Mouse (Mus musculus) embryo, embryonic 10.5 days (tissue): ENCODE measurements around the gene Zfp61.
"Not testable (repeated sequence)": the region's sequence is repeated elsewhere in the genome, so short reads cannot be mapped to it uniquely, and the experiment has no call there.

Source experiments
- DNase-seq: peaks from one replicate; pipeline ENCODE4 v3.0.0-alpha.2; 2015; ENCODE audit warnings: low spot score

Gene Zfp61

DNA sequence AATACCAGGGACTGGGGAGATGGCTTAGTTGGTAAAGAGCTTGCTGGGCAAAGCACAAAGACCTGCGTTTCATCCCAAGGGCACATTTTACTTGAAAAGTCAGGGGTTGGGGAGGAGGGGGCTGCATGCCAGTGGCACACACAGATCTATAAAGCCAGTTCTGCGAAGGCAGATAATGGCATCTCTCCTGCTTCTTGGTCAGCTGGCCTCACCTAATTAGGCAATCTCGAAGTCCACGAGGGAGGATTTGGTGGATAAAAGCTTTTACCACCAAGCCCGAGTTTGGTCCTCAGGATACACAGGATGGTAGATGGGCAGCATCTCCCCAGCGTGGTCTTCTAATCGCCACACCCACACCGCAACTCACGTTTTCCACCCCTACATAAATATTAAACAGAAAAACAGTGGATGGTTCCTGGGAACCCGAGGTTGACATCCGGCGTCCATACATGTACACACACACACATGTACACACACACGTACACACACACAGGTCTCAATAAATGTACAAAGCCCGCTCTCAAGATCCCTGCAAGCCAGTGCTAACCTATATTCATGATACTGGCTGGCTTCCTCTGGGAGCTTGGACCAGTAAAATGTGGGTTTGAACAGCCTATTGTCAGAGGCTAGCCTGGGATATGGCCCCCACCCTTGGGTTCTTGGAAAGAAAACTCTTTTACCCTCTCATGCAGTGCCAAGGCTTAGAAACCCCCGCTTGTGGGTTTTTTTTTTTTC lies 3.5 kb downstream of the Zfp61 start:
- no peak for DNase-seq

DNA sequence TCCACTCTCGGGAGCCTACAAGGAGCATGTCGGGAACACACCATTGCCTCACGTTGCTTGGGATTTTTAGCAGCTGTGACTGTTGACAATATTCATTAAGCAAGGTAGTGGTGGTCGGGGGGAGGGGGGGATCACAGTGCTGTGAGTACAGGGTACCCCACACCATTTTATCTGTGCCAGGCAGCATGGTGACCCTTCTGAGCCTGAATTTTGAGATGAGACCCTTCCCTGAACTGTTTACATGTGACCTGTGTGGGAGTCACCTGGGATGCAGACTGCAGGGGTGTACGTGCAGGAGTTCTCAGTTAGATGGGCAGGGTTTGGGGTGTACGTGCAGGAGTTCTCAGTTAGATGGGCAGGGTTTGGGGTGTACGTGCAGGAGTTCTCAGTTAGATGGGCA lies 4.6 kb downstream of the Zfp61 start:
- DNase-seq, result no peak

DNA sequence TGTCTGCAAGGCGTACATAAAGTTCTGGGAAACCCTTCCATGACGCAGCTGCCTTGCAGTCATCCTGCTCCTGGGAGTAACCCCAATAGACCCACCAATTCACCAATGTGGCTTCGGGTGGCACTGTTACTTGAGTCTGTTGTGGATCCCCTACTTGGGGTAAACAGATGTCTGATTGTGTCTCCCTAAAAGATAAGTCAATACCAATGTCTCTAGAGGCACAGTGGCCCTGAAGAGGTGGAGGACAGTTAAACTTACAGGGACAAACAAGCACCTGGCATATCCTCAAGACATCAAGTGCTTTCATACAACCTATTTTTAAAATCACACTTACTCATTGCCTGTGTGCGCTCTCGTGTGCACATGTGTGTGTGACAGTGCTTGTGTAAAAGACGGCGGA lies 5.7 kb downstream of the Zfp61 start:
- DNase-seq, result no peak

DNA sequence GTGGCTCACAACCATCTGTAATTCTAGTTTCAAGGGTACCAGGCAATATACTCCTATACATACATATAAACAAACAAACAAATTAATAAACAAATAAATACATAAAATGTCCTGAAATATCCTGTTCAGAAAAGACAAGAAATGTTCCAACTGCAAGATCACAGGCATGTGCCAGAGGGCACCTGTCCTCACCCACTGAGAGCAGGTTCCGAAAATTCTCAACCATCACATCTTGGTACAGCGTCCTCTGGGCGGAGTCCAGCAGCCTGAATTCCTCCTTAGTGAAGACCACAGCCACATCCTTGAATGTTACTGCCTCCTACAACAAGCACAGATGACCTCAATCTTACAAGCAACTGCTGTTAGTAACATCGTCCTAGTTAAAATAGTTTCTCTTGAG lies 6.3 kb downstream of the Zfp61 start:
- DNase-seq, result no peak

DNA sequence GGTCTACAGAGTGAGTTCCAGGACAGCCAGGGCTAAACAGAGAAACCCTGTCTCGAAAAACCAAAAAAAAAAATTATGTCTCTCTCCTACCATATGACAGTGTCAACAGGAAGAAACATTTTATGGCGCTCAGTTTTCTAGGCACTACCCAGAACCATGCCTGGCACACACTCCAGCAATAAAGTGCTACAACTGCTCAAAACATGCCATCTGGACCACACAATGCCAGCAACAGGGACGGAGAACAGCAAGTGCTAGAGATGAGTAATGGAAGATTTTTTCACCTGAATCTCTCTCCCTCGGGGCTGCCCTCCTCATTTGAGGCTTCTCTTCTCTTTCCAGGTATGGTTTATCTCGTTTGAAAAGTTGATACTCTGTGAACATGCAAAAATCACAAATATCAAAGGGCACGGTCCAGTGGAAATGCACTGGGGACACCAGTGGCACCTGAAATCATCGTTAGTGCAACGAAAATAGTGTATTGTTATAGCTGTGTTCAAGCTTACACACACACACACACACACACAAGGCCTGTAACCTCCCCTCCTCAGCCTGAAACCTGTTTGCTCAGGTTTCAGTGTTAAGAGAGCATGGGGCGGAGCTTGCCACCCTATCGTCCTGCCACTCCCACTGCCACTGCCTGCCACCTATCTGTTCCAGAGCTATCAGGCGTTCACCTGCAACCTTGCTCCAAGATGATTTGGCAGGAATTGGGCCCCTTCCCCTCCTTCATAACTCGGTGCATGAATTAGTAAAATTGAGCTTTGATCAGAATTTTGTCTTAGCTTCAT lies 7.8 kb downstream of the Zfp61 start:
- no peak for DNase-seq

DNA sequence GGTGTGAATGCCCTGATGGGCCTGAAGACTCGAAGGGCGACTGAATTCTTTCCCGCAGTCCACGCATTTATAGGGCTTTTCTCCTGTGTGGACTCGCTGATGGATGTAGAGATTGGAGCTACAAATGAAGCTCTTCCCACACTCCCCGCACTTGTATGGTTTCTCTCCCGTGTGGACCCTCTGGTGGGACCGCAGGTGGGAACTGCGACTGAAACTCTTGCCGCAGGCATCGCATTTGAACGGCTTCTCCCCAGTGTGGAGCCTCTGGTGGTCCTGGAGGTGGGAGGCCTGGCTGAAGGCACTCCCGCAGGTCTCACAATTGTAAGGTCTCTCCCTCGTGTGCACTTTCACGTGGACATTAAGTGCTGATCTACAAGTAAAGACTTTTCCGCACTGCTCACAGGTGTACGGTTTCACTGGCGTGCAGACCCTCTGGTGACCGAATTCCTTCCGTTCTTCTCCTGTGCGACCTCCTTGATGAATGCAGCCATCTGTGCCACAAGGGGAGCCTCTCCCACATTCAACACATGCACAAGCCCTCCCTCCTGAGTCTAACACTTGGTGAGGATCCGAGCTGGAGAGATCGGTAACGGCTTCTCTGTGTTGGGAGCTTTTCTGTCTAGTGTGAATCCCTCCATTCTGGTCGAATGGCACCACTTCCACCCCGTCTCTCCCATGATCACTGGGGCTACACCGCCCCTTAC lies 9.5 kb downstream of the Zfp61 start:
- no peak for DNase-seq

DNA sequence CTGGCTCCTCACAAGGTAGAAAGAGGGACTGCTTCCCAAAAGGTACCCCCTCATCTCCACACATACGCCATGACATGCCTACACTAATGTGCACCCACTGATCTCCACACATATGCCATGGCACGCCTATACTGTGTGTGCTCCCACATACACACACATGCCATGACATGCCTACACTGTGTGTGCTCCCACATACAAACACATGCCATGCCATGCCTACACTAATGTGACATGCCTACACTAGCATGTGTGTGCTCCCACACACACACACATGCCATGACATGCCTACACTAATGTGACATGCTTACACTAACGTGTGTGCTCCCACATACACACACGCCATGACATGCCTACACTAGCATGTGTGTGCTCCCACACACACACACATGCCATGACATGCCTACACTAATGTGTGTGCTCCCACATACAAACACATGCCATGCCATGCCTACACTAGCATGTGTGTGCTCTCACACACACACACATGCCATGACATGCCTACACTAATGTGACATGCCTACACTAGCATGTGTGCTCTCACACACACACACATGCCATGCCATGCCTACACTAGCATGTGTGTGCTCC lies 10.8 kb downstream of the Zfp61 start:
- DNase-seq, result no peak

DNA sequence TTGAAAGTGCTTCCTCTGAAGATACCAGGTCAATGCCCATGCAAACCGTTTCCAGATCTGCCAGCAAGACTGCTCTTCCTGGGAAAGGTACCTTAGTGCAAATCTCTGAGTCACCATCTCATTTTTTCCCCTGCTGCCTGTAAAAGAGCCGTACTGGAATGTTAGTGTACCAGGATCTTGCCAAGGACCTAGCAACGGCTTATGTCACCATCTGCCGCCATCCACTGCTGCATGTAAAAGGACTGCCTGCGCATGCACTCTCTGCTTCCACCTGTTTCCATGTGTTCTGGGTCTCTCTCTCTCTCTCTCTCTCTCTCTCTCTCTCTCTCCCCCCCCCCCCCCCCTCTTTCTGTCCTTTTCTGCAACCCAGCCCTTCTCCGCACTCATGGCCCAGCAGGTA lies 12.5 kb downstream of the Zfp61 start:
- no peak for DNase-seq

DNA sequence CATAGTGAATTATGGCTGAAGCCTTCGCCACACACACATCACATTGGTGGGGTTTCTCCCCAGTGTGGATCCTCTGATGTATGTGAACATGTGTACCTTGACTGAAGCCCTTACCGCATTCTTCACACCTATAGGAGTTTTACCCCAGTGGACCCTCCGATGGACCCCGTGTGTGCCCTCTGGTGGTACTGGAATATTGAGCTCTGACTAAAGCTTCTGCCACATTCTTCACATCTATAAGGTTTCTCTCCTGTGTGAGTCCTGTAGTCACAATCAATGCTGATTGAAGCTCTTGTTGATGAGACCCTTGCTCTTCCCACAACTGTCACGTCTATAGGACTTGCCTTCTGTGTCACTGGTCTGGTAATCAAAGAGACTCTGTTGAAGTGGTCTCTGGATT lies 13.4 kb downstream of the Zfp61 start:
- no peak for DNase-seq

DNA sequence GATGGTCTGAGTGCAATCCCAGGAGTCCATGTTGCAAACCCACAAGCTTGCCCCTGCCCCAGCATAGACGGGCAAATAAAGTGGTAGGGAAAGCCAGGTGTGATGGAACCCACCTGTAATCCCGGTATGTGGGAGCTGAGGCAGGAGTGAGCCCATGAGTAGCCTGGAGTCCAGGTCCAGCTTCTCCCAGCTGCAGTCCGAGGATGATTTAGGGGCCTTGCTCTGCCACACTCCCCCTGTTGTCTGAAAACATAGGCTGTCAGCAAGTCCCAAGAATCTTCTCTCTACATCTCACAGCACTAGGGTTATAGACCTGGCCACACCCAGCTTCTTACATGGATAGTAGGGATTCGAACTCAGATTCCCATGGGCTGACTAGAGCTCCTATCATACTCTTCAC lies 14.1 kb downstream of the Zfp61 start:
- no peak for DNase-seq

DNA sequence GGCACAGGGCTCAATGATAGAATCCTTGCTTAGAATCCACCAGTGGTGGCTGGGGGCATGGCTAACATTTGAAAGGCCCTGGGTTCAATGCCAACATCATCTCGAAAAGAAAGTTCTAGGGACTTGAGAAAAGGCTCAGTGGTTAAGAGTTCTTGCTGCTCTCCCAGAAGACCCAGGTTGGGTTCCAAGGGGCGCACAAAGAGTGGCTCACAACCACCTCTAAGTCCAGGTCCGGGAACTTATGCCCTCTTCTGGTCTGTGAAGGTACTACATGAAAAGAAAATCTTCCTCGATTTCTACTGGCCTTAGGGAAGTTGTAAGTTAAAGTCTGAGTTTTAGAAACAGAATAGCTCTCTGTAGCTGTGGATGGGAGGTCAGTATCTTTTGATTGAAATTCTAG lies 14.9 kb downstream of the Zfp61 start:
- DNase-seq, result no peak

DNA sequence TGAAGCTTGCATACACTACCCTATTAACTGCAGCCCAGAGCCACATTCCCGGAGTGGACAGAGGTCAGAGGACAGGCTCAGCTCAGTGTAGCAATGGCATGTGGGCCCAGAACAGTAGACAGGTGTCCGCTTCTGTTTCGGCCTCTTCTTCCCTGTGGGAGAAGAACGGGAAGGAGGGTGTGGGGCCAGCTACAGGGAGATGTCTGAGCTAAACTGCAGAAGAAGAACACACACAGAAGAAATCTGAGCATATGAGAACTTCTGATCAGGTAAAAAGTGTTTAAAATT lies 20.2 kb downstream of the Zfp61 start:
- DNase-seq, result no peak

DNA sequence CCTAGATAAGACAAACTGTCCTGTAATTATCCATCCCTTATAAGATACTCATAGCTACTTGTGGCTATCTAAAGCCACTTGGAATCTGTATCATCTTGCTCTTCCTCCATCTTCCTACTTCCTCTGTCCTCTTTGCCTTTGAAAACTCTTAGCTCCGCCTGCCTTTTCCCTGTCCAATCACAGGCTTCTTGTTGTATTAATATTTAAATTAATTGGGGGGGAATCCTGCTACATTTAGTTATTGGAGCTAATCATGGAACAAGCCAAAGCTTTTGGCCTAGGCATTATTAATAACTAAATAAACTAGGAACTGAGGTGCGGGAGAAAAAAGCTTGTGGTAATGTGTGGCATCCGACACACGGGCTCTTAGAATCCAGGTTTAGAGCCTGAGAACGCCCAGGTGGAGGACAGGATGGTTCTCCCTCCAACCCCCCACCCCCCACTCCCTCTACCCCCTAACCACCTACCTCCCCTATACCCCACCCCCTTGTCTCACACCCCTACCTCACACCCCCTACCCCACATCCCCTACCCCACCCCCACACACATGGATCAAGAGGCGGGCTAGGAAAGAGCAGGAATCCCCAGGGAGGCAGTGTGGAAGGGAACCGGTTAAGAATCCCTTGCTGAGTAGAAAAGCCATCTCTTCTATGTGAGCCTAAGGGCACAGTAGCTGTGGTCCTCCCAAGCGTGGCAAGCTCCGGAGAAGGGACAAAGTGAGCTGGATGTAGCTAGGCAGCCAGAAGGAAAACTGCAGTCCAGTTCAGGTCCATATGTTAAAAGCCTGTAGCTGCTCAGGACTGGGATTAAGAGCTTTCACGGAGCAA lies 20.8 kb downstream of the Zfp61 start:
- DNase-seq, result no peak

DNA sequence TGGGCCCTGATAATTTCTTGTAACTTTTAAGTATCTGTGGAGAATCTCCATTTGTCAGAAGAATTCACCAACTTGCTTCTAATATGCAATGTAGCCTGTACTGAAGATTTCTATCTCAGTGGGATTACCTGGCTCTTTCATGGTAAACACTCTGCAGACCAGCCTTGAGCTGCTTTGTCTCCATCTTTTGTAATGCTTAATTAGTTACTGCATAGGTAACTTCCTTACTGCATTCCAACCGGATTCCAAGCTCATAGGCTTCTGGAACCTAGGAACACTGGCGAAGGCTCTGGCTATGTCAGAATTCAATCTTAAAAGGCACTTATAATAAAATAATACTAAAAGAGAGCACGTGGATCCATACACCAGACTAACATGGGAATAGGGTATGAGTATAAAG lies 22.3 kb downstream of the Zfp61 start:
- not testable (repeated sequence) for DNase-seq

DNA sequence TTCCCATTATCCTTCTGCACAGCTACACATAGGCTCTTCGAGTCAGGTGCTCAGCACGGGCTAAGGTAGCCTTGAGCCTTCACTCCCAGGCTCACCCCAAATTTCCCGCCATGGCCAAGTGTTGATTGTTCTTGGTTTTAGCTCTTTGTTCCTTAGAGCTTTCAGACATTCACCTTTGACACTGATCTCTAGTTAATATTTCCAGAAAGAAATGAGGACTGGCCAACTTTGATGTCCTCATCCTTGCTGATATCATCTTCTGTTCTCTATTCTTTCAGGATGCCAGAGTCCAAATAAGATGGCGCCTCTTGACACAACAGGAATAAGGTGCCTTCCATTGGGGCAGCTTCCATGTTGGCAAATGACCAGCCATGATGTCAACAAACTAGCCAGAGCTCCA lies 26.6 kb downstream of the Zfp61 start:
- no peak for DNase-seq

DNA sequence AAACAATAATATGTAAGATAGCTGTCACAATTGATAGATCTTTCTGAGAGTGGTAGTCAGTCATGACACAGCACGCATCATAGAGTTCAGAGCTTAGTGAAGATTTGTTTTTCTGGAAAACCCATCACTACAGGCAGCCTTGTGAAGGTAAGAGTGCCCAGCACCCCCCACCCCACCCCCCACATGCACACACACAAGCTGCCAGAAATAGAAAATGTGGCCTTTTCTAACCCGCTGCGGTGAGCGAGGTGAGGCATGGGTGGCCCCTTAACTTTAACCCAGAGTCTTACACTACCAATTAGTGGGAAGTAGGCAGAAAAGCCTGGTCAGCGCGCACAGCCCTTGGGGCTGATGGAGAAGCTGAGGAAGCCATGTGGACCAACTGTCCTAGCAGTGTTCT lies 29.8 kb downstream of the Zfp61 start:
- DNase-seq, result no peak

DNA sequence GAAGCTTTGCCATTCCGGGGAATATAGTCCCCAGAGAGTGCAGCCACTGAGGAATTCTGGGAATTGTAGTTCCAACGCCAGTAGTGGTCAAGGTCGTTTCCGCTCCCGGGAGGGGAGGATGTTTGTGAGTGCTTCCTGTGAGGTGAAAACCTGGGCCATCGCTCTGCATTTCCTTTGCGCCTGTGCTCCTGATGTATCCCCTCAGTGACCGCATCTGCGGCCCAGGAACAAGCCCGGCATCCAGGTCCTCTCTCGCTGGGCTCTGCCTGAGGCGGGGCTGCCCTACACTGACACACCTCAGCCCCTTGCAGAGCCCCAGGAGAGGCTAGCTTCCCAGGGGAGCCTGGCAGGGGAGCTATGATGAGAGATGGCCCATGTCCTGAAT lies 30.8 kb downstream of the Zfp61 start, which contains the start of gene Zfp93:
Gene Zfp93, plus strand, starts transcription at position 133 of the 385 bp plus-strand sequence.
- peak; percentile 96 for DNase-seq

DNA sequence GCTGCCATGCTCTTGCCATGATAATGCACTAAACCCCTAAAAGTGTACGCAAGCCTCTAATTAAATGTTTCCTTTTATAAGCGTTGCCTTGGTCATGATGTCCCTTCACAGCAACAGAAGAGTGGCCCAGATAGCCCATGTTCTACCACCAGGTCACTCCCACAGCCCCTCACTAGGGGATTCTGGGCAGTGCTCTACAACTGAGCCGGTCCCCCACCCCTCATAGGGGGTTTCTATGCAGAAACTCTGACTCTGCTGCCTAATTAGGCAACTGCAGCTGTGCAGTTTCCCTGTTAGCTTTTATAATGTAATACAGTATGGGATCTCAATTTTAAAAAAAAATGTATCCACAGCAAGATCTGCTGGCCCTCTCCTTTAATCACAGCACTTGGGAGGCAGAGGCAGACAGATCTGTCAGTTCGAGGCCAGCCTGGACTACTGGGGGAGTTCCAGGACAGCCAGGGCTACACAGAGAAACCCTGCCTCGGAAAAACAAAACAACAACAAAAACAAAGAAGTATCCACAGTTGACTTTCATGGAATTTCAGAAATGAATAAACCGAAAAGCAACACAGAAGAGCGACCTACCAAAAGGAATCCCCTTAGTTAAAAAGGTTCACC lies 31.3 kb downstream of the Zfp61 start:
- DNase-seq, result no peak

DNA sequence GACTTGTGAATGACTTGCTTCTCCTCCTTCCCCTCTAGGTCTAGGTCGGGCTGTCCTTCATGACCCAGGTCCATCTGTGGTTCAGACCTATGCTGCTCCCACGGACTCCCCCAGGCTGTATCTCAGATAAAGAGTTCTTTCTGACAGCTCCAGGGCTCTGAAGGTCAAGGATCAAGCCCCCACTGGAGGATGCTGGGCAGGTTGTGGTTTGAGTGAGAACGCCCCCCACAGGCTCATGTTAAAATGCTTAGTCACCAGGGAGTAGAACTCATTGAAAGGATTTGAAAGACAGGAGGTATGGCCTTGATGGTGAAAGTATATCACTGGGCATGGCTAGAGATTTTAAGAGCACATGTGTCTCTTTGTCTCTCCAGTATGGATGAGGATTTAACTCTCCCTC lies 31.8 kb downstream of the Zfp61 start:
- no peak for DNase-seq

DNA sequence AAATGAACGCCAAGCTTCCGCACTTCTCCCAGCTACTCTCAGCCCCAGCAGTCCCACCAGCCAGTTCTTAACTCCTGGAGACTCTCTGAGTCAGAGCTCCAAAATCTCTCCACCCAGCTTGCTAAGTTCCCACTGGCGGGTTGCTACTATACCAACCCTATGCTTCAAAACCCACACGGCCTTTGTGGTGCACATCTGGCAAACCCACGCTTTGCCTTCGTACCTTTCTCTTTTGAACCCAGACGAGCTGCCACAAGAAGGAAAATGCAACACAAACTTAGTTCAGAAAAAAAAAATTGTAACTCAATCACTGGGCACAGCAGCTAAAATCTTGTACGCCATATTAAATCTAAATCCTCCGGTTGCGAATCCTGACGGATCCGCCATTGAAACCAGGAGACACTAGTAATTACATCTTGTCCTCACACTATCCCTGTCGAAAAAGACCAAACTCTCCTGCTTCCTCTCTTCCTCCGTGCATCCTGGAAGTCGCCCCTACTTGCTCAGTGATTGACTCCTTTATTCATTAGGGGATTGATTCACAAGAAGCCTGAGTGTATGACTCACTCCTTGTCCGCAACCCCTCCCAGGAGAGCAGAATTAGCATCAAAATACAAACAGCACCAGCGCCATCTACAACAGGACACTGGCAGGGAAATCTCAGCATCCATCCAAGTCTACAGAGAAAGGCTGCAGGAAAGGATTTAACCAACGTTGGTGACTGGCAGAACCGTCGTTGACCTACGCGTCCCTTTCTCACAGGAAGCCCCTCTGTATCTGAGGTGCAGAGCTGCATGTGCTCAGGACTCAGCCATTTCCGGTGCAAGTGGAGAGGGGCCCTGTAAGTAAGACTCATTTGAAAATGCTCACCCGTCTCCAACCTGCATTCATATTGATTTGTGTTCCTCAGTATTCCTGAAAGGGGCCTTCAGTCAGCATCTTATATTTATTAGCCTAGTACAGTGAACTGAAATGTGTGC lies 32.6 kb downstream of the Zfp61 start:
- no peak for DNase-seq

DNA sequence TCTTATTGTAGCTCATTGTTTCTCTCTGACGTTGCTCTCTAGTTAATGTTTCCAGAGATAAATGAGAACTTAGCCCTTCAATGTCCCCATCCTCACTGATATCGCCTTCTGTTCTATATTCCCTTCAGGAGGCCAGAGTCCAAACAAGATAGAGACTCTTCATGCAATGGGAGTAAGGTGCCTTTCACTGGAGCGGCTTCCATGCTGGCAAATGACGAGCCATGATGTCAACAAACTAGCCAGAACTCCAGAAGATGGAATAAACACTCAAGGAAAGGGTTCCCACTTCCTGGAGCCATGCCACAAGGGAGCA lies 41.1 kb downstream of the Zfp61 start:
- no peak for DNase-seq
